Mouse (Mus musculus): Measurements from ENCODE around the gene Sctr. TPM values are rescaled to one million over a fixed set of nuclear protein-coding genes. Genes with fewer than 3 reads are reported as not detected.

Gene Sctr
- polyA plus RNA-seq (2015; fragmentation: Nextera tagmentation; extraction: Ambion mirVana): 9.7 and 13.9 TPM in 2 replicates

DNA sequence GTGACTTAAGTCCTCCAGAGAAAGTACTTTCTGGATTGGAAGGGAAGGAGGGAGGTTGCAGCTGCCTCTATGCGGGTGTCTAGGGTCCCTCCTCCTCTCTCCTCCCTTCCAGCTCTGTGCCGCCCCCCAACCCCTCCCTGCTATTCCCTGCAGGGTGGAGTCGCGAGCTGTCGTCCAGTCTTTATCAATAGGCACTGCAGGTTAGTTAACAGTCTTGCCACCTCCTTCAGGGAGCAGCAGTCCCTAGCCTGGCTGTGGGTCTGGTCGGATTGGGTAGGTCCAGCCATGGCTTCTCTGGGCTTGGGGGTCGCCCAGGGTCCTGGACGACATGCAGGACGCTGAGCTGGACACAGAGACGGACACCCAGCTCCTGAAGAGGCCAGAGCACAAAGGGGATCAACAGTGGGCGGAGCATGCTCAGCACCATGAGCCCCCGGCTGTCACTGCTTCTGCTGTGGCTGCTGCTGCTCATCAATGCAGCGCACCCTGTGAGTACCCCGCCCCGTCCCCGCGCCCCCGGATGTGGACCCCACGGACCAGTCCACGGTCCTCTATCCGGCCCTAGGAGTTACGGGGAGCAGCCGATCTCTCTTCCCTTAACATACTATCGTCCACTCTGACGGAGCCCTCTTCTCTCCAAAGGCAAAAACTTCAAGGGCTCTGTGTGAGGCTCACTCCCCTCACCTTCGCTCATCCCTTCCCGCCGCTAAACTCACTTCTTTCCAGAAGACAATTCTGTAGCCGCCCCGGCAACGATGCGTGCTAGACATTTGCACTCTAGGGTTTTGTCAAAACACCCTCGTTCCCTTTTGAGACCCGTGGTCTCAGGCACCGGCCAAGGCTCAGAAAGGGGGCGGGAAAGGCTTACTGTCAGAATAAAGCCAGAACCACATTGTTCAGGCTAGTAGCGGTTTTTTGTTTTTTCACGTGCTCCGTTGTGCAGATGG lies at the start of gene Sctr:
Gene Sctr (plus strand): TSS at position 51 of the 947 bp plus-strand sequence.

DNA sequence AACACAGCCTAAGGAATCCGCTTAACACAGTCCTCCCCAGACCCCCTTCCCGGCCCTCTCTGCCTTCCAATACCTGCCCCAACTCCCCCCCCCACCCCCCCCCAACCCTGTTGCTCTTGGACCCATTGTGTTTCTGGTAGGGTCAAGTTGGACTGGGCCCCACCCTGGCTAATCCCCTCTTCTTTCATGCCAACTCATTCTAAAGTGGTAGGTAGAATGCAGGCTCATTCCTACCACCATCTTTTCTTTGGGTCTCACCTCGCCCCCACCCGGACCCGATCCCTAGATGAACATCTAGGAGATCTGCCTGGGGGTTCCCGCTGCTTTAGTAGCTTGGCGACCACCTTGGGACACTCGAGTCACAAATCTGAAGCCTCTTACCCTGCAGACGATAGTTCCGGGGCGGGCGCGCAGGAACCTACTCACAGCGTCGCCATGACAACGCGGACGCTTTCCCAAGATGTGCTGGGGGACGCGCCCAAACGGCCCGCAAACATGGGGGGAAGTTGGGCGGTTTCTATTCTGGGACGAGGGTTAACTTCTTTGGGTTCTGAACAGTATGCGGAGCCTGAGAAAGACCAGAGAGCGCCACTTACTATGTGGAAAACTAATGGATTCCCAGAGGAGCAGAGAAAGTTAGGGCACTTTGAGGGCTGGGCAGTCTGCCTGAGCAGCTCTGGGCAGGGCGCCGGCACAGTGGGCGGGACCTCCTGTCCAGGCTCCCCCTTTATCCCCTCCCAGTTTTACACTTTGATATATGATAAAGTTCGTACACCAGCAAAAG lies 9.7 kb upstream of the Sctr start, which contains the start of gene Cfap221:
Gene Cfap221 (minus strand): TSS at position 437 of the 784 bp plus-strand sequence.

DNA sequence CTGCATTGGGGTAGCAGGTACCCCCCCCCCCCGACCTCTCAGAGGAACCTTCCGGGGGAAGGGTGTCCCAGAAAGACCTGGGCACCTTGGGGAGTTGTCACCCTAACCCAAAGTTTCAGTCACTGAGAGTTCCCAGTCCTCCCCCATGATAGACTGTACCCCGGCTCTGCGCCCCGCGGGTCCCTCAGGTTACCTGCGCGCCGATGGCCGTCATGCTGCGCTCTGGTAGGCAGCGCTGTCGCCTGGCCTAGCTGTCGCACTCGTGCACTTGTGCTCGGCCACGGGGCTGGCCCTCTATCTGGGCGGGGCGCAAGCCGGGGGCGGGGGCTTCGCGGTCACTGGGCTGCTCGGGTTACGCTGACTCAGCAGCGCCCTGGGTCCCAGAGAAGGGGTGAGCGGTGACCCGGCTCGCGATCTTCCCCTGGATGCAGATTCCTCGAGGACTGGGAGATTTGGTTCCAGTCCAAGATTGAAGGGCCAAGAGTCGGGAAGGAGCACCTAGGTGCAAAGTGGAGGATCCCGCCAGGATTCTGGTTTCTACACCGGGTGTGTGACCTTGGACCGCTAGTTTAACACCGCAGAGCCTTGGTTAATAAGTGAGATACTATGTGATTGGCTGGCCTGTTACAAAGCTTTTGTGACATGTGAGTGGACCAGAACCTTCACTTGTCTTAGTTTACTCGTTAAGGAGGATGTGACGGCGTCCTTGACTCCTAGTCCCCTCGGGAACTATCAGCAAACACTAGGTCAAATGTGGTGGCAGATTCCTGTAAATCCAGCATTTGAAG lies 67.0 kb downstream of the Sctr start, which contains the start of gene Tmem37:
Gene Tmem37 (minus strand): TSS at position 556 of the 788 bp plus-strand sequence.

Other genes starting within 250 kb of the Sctr start
- gene Ptpn4, start 169.3 kb upstream of the Sctr start, polyA plus RNA-seq (2015; fragmentation: Nextera tagmentation; extraction: Ambion mirVana): 3.9 and 6.5 TPM in 2 replicates
- 4.2 and 4.8 TPM in 2 replicates for gene Tmem177, start 93.7 kb upstream of the Sctr start, polyA plus RNA-seq (2015; fragmentation: Nextera tagmentation; extraction: Ambion mirVana)
- 0.26 and 0.30 TPM in 2 replicates for gene Cfap221, start 9.7 kb upstream of the Sctr start, polyA plus RNA-seq (2015; fragmentation: Nextera tagmentation; extraction: Ambion mirVana)
- 25.1 and 28.8 TPM in 2 replicates for gene Tmem37, start 67.2 kb downstream of the Sctr start, polyA plus RNA-seq (2015; fragmentation: Nextera tagmentation; extraction: Ambion mirVana)
- 1,191 and 1,212 TPM in 2 replicates for gene Dbi, start 114.2 kb downstream of the Sctr start, polyA plus RNA-seq (2015; fragmentation: Nextera tagmentation; extraction: Ambion mirVana)
- 13.0 and 18.0 TPM in 2 replicates for gene 3110009E18Rik, start 114.3 kb downstream of the Sctr start, polyA plus RNA-seq (2015; fragmentation: Nextera tagmentation; extraction: Ambion mirVana)